Mouse (Mus musculus) liver, adult 2 months (tissue): Measurements from ENCODE around the gene Iqgap3.

Experiments
- CTCF ChIP-seq: fragments of 200-500 bp; IDR thresholded peaks from 2 replicates; pipeline ENCODE4 v1.5.1; 2011; ENCODE audit warnings: low read depth, low read length, control low read depth
- POLR2A ChIP-seq: fragments of 200-500 bp; IDR thresholded peaks from 2 replicates; pipeline ENCODE4 v1.6.1; 2011; ENCODE audit warnings: low read length, control low read depth; ENCODE audit not compliant: insufficient read depth; ENCODE audit errors: extremely low read depth

DNA sequence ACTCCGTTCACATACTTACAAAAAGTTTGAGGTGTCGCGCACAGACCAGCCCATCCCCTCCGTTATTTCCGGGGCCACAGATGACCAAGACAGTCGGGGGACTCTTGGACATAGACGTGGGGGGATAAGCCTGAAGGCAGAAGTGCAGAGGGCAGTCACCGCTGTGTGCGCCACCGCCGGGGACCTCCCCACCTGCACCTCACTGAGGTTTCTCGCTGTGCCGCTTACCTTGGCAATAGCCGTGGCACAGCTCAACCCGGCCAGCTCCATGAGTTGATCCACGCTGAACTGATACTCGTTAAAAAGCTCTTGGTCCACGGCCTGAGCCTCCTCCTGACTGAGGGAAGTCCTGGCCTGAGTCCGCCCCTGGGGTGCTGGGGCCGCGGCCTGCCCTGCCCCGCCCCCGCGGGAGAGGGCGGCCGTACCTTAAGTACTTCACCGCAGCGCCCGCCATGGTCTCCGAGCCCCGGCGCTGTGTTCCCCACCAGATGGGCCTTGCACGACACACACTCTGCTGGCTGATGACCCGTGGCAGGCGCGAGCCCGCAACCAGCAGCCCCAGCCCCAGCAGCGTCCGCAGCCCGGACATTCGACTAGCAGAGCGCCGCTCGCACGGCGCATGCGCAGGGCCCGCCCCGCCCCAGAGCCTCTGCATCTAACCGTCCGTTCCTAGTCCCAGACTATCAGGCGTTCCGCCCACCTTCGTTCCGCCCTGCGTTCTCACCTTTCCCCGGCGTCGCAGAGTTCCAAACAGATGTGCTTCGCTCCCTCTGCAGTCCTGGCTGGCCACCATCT lies 23.7 kb upstream of the Iqgap3 start, which contains the start of gene Naxe:
- no peak for TF ChIP-seq CTCF
- TF ChIP-seq POLR2A = peak; percentile 63; the same call in 1 of the 2 replicates
